Mouse (Mus musculus): ENCODE data around the gene Arsb. TPM values are rescaled to one million over a fixed set of nuclear protein-coding genes. Genes with fewer than 3 reads are reported as not detected.
A peak's percentile ranks its signal among the peaks of the same experiment; 100 is the strongest.
"Not testable (repeated sequence)": the region's sequence is repeated elsewhere in the genome, so short reads cannot be mapped to it uniquely, and the experiment has no call there.

Arsb gene
- total RNA-seq, 2 experiments from 2014 or later: 21.8 to 95.0 TPM

DNA sequence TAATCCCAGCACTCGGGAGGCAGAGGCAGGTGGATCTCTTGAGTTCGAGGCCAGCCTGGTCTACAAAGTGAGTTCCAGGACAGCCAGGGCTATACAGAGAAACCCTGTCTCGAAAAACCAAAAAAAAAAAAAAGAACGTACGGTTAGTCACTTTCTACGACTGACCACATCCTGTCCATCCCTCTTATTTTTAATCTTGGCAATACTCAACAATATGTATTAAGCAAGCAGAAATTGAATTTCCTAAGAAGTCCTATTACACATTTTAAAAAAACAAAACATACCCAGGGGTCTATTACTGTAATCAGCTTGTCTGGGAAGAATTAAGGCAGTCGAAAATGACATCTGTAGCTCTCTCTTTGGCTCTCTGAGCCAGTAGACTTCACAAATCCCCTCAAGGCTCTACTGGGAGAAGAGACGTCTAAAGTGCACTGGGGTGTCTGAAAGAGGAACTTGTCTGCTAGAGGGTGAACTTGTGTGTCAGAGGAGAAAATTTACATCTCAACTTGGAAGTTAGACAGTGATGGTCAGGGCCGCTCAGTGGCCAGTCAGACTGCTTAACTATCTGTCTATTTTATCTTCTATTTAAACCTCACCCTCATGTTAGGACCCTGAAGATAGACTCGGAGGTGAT is 205.6 kb downstream of the Arsb start:
- peak; percentile 70 for ATAC-seq (ENCODE audit: poor library complexity, severe bottlenecking)

DNA sequence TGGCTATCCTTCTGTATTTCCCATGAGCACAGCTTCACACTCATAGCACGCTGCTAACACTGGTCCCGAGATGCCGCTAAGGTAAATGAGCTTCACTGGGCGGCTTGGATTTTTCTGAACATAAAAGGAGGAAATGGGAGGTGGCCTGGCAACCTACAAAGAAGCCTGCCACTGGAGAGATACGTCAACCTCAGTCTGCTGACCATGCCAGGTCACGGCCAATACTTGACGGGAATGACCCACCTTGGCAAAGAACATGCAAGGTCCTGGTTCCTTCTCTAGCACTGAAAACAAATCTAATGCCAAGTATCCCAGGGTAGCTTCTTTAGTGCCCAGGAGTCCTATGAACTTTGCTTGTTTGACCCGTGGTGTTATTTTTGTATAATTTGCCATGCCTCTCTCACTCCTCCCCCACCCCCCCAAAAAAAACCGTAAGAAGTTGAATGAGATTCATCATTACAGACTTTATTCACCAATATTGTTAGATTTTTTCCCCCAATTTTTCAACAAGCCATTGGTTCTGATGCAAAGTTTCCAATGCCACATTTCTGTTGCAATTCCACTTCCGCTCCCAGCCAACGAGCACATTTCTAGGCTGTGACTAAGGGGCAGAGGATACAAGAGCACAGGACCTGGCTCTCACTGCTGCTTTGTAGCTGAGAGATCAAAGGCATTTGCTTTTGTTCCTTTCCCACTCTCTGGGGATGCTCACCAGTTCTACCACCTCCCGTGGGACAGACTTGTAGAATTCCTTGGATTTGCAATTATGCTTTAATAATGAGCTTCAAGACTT is 207.5 kb downstream of the Arsb start:
- ATAC-seq (ENCODE audit: poor library complexity, severe bottlenecking): peak; percentile 76

- no peak for ATAC-seq (ENCODE audit: poor library complexity, severe bottlenecking)
Measured at GRCm38 (mm10) chr13:93979754-93980153, 208.3 kb downstream of the Arsb start.

DNA sequence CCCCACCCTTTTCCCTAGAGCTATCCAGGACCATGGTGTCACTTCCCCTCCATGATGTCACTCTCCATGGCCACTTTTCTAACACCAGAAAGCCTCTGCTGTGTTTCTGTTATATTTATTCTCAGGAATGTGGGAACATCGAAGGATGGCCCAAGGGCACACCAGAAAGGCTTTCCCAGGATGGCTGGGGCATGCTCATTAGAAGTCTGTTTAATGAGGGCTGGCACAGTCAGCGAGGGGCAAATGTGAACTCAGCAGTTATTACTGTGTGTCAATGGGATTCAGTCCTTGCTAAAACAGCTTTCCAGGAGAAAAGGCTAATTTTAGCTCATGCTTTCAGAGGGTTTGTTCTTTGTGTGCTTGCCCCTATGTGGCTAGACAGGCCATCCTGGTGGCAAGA is 213.1 kb downstream of the Arsb start:
- no peak for ATAC-seq (ENCODE audit: poor library complexity, severe bottlenecking)

DNA sequence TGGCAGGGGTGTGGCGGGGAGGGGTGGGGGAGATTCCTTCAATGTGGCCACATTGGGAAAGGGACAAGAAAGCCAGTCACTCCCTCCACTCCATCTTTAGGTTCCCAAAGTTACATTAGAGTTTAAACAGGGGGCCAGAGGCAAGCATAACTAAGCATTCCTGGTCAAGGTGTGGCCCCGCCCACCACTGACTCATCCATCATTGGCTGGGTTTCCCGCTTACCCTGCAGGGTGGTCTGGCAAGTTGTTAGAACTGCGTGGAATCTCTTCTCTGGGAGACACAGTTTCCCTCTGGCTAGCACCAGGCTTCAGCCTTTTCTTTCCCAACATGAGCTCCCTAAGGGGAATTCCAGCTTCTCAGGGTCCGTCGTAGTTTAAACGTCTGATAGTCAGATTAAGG is 213.8 kb downstream of the Arsb start:
- no peak for ATAC-seq (ENCODE audit: poor library complexity, severe bottlenecking)

DNA sequence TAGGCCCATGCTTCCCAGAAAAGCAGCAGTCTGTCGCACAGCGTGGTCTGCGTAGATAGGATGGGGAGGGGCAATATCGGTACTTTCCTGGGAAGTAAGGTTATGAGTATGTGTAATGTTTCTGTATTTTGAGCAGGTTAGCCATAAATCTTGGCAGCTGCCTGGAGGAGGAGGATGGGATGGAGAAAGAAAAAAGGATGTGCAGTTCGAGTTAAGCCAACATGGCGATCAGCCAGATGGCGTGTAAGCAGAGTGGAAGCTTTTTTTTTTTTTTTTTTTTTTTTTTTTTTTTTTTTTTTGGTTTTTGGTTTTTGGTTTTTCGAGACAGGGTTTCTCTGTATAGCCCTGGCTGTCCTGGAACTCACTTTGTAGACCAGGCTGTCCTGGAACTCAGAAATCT is 214.3 kb downstream of the Arsb start:
- not testable (repeated sequence) for ATAC-seq (ENCODE audit: poor library complexity, severe bottlenecking)

GRCm38 (mm10) chr13:93987611-93988010 is 216.2 kb downstream of the Arsb start:
- no peak for ATAC-seq (ENCODE audit: poor library complexity, severe bottlenecking)

- no peak for ATAC-seq (ENCODE audit: poor library complexity, severe bottlenecking)
Measured at GRCm38 (mm10) chr13:93989208-93989607, 217.8 kb downstream of the Arsb start.

DNA sequence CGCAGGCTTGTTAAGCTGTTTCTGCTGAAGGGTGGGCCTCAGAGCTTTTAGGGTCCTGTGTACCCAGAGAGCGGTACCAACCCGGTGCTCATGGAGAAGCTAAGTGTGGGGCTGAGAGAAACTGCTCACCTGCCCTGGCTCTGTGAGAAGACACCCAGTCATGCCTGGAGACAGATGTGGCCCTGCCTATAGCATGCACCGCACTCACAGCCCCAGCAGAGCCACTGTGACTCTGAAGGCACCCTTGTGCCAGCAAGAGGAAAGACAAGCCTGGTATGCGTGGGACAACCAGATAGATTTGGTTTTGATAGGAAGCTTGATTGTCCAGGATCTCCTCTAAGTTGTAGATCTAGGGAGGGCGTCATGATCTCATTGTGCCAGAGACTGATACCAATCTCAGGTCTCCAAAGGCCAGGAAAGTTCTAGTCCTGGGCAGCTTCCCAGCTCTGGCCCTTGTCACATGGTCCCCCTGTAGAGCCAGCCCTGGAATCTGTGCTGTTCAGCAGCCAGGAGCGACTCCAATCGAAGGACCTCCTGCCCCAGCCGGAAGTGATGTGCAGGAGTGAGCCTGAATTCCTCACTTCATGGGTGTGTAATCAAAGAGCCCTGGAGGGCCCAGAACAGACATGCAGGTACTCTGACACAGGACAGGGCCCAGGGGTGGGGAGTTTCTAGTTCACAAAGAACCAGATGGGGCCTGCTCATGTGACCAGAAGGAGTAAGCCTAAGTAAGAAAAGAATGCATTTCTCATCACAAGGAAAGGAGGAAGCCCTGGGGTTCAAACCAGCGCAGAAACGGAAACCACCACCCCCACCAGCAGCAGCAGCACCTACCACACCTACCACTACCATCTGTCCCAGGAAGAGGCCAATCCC is 218.5 kb downstream of the Arsb start:
- peak; percentile 62 for ATAC-seq (ENCODE audit: poor library complexity, severe bottlenecking)

GRCm38 (mm10) chr13:93990841-93991240 is 219.4 kb downstream of the Arsb start:
- peak; percentile 12 for ATAC-seq (ENCODE audit: poor library complexity, severe bottlenecking)

DNA sequence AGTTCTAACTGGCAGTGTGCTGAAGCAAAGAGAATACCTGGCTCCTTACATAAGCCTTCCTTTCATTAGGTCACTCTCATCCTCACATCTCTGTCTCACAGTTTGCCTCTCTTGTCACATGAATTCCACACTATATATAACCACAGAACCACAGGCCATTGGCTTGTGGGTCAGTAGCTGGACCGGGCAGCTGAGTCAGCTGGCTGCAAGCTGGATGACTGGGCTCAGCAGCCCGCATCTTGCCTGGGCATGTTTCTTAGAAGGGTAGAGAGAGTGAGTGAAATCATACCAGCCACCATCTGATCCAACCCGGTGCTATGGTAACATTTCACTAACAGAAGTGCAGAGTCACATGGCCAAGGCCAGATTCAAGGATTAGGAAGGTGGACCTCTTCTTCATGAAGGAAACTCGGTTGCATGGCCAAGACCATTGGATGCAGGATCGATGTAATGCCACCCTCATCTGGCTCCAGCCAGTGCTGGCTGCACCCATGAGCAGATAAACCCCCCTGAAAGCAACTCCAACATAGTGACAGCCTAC is 221.0 kb downstream of the Arsb start:
- ATAC-seq (ENCODE audit: poor library complexity, severe bottlenecking): no peak

Other genes with a start within 250 kb of the Arsb start
- not detected in 2 replicates for gene Bhmt, start 133.7 kb upstream of the Arsb start, total RNA-seq (2015)
- not detected in 2 replicates for gene Bhmt, start 133.7 kb upstream of the Arsb start, total RNA-seq (2017)
- gene Bhmt2, start 97.3 kb upstream of the Arsb start, total RNA-seq (2015): not detected in 2 replicates
- gene Bhmt2, start 97.3 kb upstream of the Arsb start, total RNA-seq (2017): not detected in 2 replicates
- not detected in 2 replicates for gene Dmgdh, start 97.2 kb upstream of the Arsb start, total RNA-seq (2015)
- gene Dmgdh, start 97.2 kb upstream of the Arsb start, total RNA-seq (2017): not detected in 2 replicates

Measured in megakaryocyte, adult 5-6 weeks (primary cell).